Mouse (Mus musculus): ENCODE data around the gene Cadps. TPM values are rescaled to one million over a fixed set of nuclear protein-coding genes. Genes with fewer than 3 reads are reported as not detected.

The Cadps gene
- polyA plus RNA-seq, 1 experiment from 2014 or later, result 2.8 TPM

- H3K4me3 ChIP-seq, result no peak overlapping the region
- no peak for ATAC-seq (ENCODE audit: insufficient number of reproducible peaks, low FRiP score, low TSS enrichment, low read depth)
- no peak overlapping the region for H3K4me2 ChIP-seq
- H3K9me3 ChIP-seq, result no peaks in the 10 kb centered on the region
- no peak overlapping the region for H3K9ac ChIP-seq
- 88% methylated on average over 4 of the region's 4 CpGs for WGBS
- no peaks in the 10 kb centered on the region for H3K36me3 ChIP-seq
- no peak overlapping the region for H3K27ac ChIP-seq
- H3K27me3 ChIP-seq, result no peaks in the 10 kb centered on the region
- H3K4me1 ChIP-seq, result no peaks in the 10 kb centered on the region
Observed at GRCm38 (mm10) chr14:12437976-12438375, 384.9 kb downstream of the Cadps start.

- no peak overlapping the region for H3K9ac ChIP-seq
- no peaks in the 10 kb centered on the region for H3K4me1 ChIP-seq
- 84% methylated on average over 7 of the region's 7 CpGs for WGBS
- no peaks in the 10 kb centered on the region for H3K36me3 ChIP-seq
- no peak overlapping the region for H3K4me3 ChIP-seq
- ATAC-seq (ENCODE audit: insufficient number of reproducible peaks, low FRiP score, low TSS enrichment, low read depth), result no peak
- H3K9me3 ChIP-seq, result no peaks in the 10 kb centered on the region
- no peaks in the 10 kb centered on the region for H3K27me3 ChIP-seq
- no peak overlapping the region for H3K27ac ChIP-seq
- H3K4me2 ChIP-seq, result no peak overlapping the region
Observed at GRCm38 (mm10) chr14:12437422-12437821, 385.5 kb downstream of the Cadps start.

GRCm38 (mm10) chr14:12436903-12437368, 385.9 kb downstream of the Cadps start:
- Histone ChIP-seq H3K4me2 (no peak overlapping the region), H3K9me3 (no peaks in the 10 kb centered on the region), H3K36me3 (no peaks in the 10 kb centered on the region), H3K27me3 (no peaks in the 10 kb centered on the region), H3K27ac (no peak overlapping the region), H3K4me1 (no peaks in the 10 kb centered on the region), H3K4me3 (no peak overlapping the region), H3K9ac (no peak overlapping the region)
- WGBS, result 87% methylated on average over 14 of the region's 14 CpGs
- no peak for ATAC-seq (ENCODE audit: insufficient number of reproducible peaks, low FRiP score, low TSS enrichment, low read depth)

GRCm38 (mm10) chr14:12428021-12428654, 394.7 kb downstream of the Cadps start:
- no peak overlapping the region for H3K4me3 ChIP-seq
- H3K4me1 ChIP-seq, result no peaks in the 10 kb centered on the region
- no peak overlapping the region for H3K27ac ChIP-seq
- no peak for ATAC-seq (ENCODE audit: insufficient number of reproducible peaks, low FRiP score, low TSS enrichment, low read depth)
- no peak overlapping the region for H3K9ac ChIP-seq
- WGBS, result 81% methylated on average over 8 of the region's 8 CpGs
- H3K4me2 ChIP-seq, result no peak overlapping the region
- H3K9me3 ChIP-seq, result no peaks in the 10 kb centered on the region
- H3K27me3 ChIP-seq, result no peaks in the 10 kb centered on the region
- no peaks in the 10 kb centered on the region for H3K36me3 ChIP-seq

- no peak overlapping the region for H3K4me3 ChIP-seq
- 62% methylated on average over 6 of the region's 6 CpGs for WGBS
- no peaks in the 10 kb centered on the region for H3K9me3 ChIP-seq
- H3K4me2 ChIP-seq, result no peak overlapping the region
- no peak overlapping the region for H3K27ac ChIP-seq
- no peak for ATAC-seq (ENCODE audit: insufficient number of reproducible peaks, low FRiP score, low TSS enrichment, low read depth)
- no peak overlapping the region for H3K9ac ChIP-seq
- no peaks in the 10 kb centered on the region for H3K36me3 ChIP-seq
- no peaks in the 10 kb centered on the region for H3K4me1 ChIP-seq
- H3K27me3 ChIP-seq, result no peaks in the 10 kb centered on the region
Observed at GRCm38 (mm10) chr14:12425311-12425710, 397.6 kb downstream of the Cadps start.

- no peak for ATAC-seq (ENCODE audit: insufficient number of reproducible peaks, low FRiP score, low TSS enrichment, low read depth)
- H3K9ac ChIP-seq, result no peak overlapping the region
- no peak overlapping the region for H3K4me3 ChIP-seq
- no peaks in the 10 kb centered on the region for H3K4me1 ChIP-seq
- H3K27ac ChIP-seq, result no peak overlapping the region
- WGBS, result 90% methylated on average over 12 of the region's 12 CpGs
- no peaks in the 10 kb centered on the region for H3K27me3 ChIP-seq
- no peaks in the 10 kb centered on the region for H3K36me3 ChIP-seq
- no peaks in the 10 kb centered on the region for H3K9me3 ChIP-seq
- no peak overlapping the region for H3K4me2 ChIP-seq
Observed at GRCm38 (mm10) chr14:12410276-12410675, 412.6 kb downstream of the Cadps start.

- H3K4me3 ChIP-seq, result no peak overlapping the region
- ATAC-seq (ENCODE audit: insufficient number of reproducible peaks, low FRiP score, low TSS enrichment, low read depth), result no peak
- H3K9me3 ChIP-seq, result no peaks in the 10 kb centered on the region
- no peak overlapping the region for H3K27ac ChIP-seq
- no peaks in the 10 kb centered on the region for H3K36me3 ChIP-seq
- H3K4me1 ChIP-seq, result no peaks in the 10 kb centered on the region
- H3K27me3 ChIP-seq, result no peaks in the 10 kb centered on the region
- WGBS, result 78% methylated on average over 3 of the region's 3 CpGs
- H3K4me2 ChIP-seq, result no peak overlapping the region
- H3K9ac ChIP-seq, result no peak overlapping the region
Observed at GRCm38 (mm10) chr14:12409811-12410210, 413.1 kb downstream of the Cadps start.

- no peaks in the 10 kb centered on the region for H3K36me3 ChIP-seq
- no peak overlapping the region for H3K4me3 ChIP-seq
- no peak for ATAC-seq (ENCODE audit: insufficient number of reproducible peaks, low FRiP score, low TSS enrichment, low read depth)
- no peak overlapping the region for H3K27ac ChIP-seq
- no peaks in the 10 kb centered on the region for H3K27me3 ChIP-seq
- H3K9ac ChIP-seq, result no peak overlapping the region
- H3K4me2 ChIP-seq, result no peak overlapping the region
- peaks cover 4% of the 10 kb centered on the region; the same call in 1 of the 2 replicates for H3K4me1 ChIP-seq
- 70% methylated on average over 10 of the region's 10 CpGs for WGBS
- H3K9me3 ChIP-seq, result no peaks in the 10 kb centered on the region
Observed at GRCm38 (mm10) chr14:12406588-12406987, 416.3 kb downstream of the Cadps start.

GRCm38 (mm10) chr14:12405201-12405600, 417.7 kb downstream of the Cadps start:
- Histone ChIP-seq H3K27me3 (no peaks in the 10 kb centered on the region), H3K4me1 (peaks cover 4% of the 10 kb centered on the region; the same call in 1 of the 2 replicates), H3K27ac (no peak overlapping the region), H3K4me2 (no peak overlapping the region), H3K9me3 (no peaks in the 10 kb centered on the region), H3K4me3 (no peak overlapping the region), H3K9ac (no peak overlapping the region), H3K36me3 (no peaks in the 10 kb centered on the region)
- ATAC-seq (ENCODE audit: insufficient number of reproducible peaks, low FRiP score, low TSS enrichment, low read depth), result no peak
- 44% methylated on average over 5 of the region's 5 CpGs for WGBS

- Histone ChIP-seq H3K4me2 (no peak overlapping the region), H3K4me3 (no peak overlapping the region), H3K36me3 (no peaks in the 10 kb centered on the region), H3K27ac (no peak overlapping the region), H3K4me1 (peaks cover 4% of the 10 kb centered on the region; the same call in 1 of the 2 replicates), H3K9me3 (no peaks in the 10 kb centered on the region), H3K27me3 (no peaks in the 10 kb centered on the region), H3K9ac (no peak overlapping the region)
- ATAC-seq (ENCODE audit: insufficient number of reproducible peaks, low FRiP score, low TSS enrichment, low read depth), result no peak
- WGBS, result 43% methylated on average over 3 of the region's 3 CpGs
Observed at GRCm38 (mm10) chr14:12404724-12405123, 418.2 kb downstream of the Cadps start.

- Histone ChIP-seq H3K27ac (no peak overlapping the region), H3K27me3 (no peaks in the 10 kb centered on the region), H3K4me3 (no peak overlapping the region), H3K36me3 (no peaks in the 10 kb centered on the region), H3K4me2 (no peak overlapping the region), H3K9ac (no peak overlapping the region), H3K9me3 (no peaks in the 10 kb centered on the region), H3K4me1 (peaks cover 4% of the 10 kb centered on the region; the same call in 1 of the 2 replicates)
- ATAC-seq (ENCODE audit: insufficient number of reproducible peaks, low FRiP score, low TSS enrichment, low read depth), result no peak
- 30% methylated on average over 3 of the region's 3 CpGs for WGBS
Observed at GRCm38 (mm10) chr14:12404052-12404451, 418.8 kb downstream of the Cadps start.

- Histone ChIP-seq H3K27me3 (no peaks in the 10 kb centered on the region), H3K9me3 (no peaks in the 10 kb centered on the region), H3K4me3 (no peak overlapping the region), H3K4me2 (no peak overlapping the region), H3K4me1 (peaks cover 4% of the 10 kb centered on the region; the same call in 1 of the 2 replicates), H3K27ac (no peak overlapping the region), H3K36me3 (no peaks in the 10 kb centered on the region), H3K9ac (no peak overlapping the region)
- WGBS, result 85% methylated on average over 5 of the region's 5 CpGs
- no peak for ATAC-seq (ENCODE audit: insufficient number of reproducible peaks, low FRiP score, low TSS enrichment, low read depth)
Observed at GRCm38 (mm10) chr14:12400116-12400515, 422.8 kb downstream of the Cadps start.

GRCm38 (mm10) chr14:12397561-12397960, 425.3 kb downstream of the Cadps start:
- H3K9ac ChIP-seq, result no peak overlapping the region
- no peak overlapping the region for H3K27ac ChIP-seq
- no peak for ATAC-seq (ENCODE audit: insufficient number of reproducible peaks, low FRiP score, low TSS enrichment, low read depth)
- peaks cover 3% of the 10 kb centered on the region; the same call in 1 of the 2 replicates for H3K4me1 ChIP-seq
- H3K4me3 ChIP-seq, result no peak overlapping the region
- H3K36me3 ChIP-seq, result no peaks in the 10 kb centered on the region
- H3K27me3 ChIP-seq, result no peaks in the 10 kb centered on the region
- H3K9me3 ChIP-seq, result no peaks in the 10 kb centered on the region
- H3K4me2 ChIP-seq, result no peak overlapping the region
- WGBS, result 82% methylated on average over 3 of the region's 3 CpGs
